Mouse (Mus musculus) bone marrow macrophage, adult 2 months (primary cell): ENCODE measurements around the gene Creg2.

Experiments used
- CTCF ChIP-seq: IDR thresholded peaks from 2 replicates; pipeline ENCODE4 v1.5.1; 2012; ENCODE audit warnings: low read depth, mild to moderate bottlenecking, low read length, moderate library complexity
- POLR2A ChIP-seq: IDR thresholded peaks from 2 replicates; pipeline ENCODE4 v1.6.1; 2012; ENCODE audit warnings: mild to moderate bottlenecking, low read depth, low read length, borderline replicate concordance

DNA sequence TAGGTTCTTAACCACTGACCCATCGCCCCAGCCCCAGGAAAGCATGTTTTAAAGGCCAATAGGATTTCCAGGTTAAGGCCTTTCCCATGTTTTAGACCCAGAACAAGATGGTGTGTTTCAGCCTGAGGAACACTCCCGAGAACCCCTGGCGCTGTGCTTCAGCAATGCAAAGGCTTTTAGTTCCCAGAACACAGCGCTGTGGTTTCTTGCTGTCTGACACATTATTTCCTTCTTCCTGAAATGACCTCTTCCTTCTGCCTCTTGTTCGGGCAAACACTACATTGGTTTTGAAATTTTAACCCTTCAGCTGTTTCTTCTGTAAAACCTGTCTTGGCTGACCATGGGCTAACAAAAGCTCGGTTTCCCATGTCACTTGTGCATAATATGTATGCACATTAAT lies 72.1 kb downstream of the Creg2 start:
- TF ChIP-seq CTCF (no peak), POLR2A (no peak)
